Mouse (Mus musculus): ENCODE results near the gene Gfod2.

Gfod2 gene

GRCm38 (mm10) chr8:105685796-105686308 is 72.6 kb downstream of the Gfod2 start, which contains the start of gene Carmil2:
Gene Carmil2, plus strand, starts transcription at chr8:105686274.
- ChIA-PET POLR2A (interaction anchor here in 3 of 4 experiments (0.6 to 4.9 kb wide), 22 partner anchors 13 to 208 kb away, joined by 3 to 58 read pairs (median 5); partner anchors contain the start of genes Acd (in 3 of the 3), Pard6a (in 3 of the 3), Agrp (in 2 of the 3) and Ctcf (in 2 of the 3)), CTCF (interaction anchor here in 3 of 4 experiments (0.9 to 4.1 kb wide), 8 partner anchors 31 to 152 kb away, joined by 3 to 20 read pairs (median 4); partner anchors contain the start of gene Ripor1 (in 1 of the 3))

GRCm38 (mm10) chr8:105685325-105685724 is 73.1 kb downstream of the Gfod2 start:
- POLR2A ChIA-PET = interaction anchor here in 3 of 4 experiments (0.7 to 4.2 kb wide), 6 partner anchors 15 to 89 kb away, joined by 3 to 45 read pairs (median 4); partner anchors contain the start of genes Acd (in 1 of the 3) and Pard6a (in 1 of the 3)
- CTCF ChIA-PET = interaction anchor here (0.6 to 4.1 kb wide), 8 partner anchors 18 to 1768 kb away, joined by 3 to 20 read pairs (median 4); partner anchors contain the start of gene Ripor1 (in 1 of the 4)

- ChIA-PET CTCF (interaction anchor here in 1 of 4 experiments (0.6 kb wide), 1 partner anchor 20 kb away, joined by 3 read pairs; no protein-coding TSS in a partner anchor), POLR2A (interaction anchor here in 2 of 4 experiments (0.8 to 2.6 kb wide), 5 partner anchors 10 to 17 kb away, joined by 3 to 13 read pairs (median 4); no protein-coding TSS in a partner anchor)
Observed at GRCm38 (mm10) chr8:105677891-105678290, 80.6 kb downstream of the Gfod2 start.
